Mouse (Mus musculus) midbrain, postnatal 0 days (tissue): ENCODE measurements around the gene Isg20l2. TPM values are rescaled to one million over a fixed set of nuclear protein-coding genes. Genes with fewer than 3 reads are reported as not detected.
A peak's percentile ranks its signal among the peaks of the same experiment; 100 is the strongest.

Experiments used
- ATAC-seq: fragments of 200-750 bp; cut with Nextera tagmentation; 2 replicates; pipeline ENCODE4 v1.8.0; 2017; ENCODE audit warnings: moderate number of reproducible peaks, mild to moderate bottlenecking, moderate TSS enrichment, moderate library complexity; ENCODE audit not compliant: low FRiP score
- DNase-seq: peaks from one replicate; pipeline ENCODE4 v3.0.0-alpha.2; 2015; ENCODE audit warnings: low spot score
- H3K27ac ChIP-seq: fragments of 300-500 bp; sonication (generic); 2 replicates; pipeline ENCODE4 v1.5.1; 2014; ENCODE audit warnings: low read depth, mild to moderate bottlenecking, low read length, mixed read lengths
- H3K27me3 ChIP-seq: fragments of 300-500 bp; sonication (generic); 2 replicates; pipeline ENCODE4 v1.6.1; 2014; ENCODE audit warnings: low read length, control low read depth, mixed read lengths; ENCODE audit not compliant: insufficient read depth
- H3K36me3 ChIP-seq: fragments of 300-500 bp; sonication (generic); 2 replicates; pipeline ENCODE4 v1.6.1; 2014; ENCODE audit warnings: low read length, control low read depth, mixed read lengths; ENCODE audit not compliant: insufficient read depth
- H3K4me1 ChIP-seq: fragments of 300-500 bp; sonication (generic); 2 replicates; pipeline ENCODE4 v1.6.1; 2014; ENCODE audit warnings: mild to moderate bottlenecking, control low read depth, antibody characterized with exemption, low read length, mixed read lengths; ENCODE audit not compliant: insufficient read depth
- H3K4me2 ChIP-seq: fragments of 300-500 bp; sonication (generic); 2 replicates; pipeline ENCODE4 v1.6.1; 2014; ENCODE audit warnings: low read depth, mild to moderate bottlenecking, low read length, mixed read lengths; ENCODE audit not compliant: poor library complexity, severe bottlenecking
- H3K4me3 ChIP-seq: fragments of 300-500 bp; sonication (generic); 2 replicates; pipeline ENCODE4 v1.5.1; 2014; ENCODE audit warnings: low read depth, mild to moderate bottlenecking, low read length, moderate library complexity
- H3K9ac ChIP-seq: fragments of 300-500 bp; sonication (generic); replicated peaks from 2 replicates; pipeline ENCODE4 v1.6.1; 2014; ENCODE audit warnings: mild to moderate bottlenecking, low read length, moderate library complexity, mixed read lengths; ENCODE audit not compliant: poor library complexity, severe bottlenecking
- H3K9me3 ChIP-seq: fragments of 300-500 bp; sonication (generic); 2 replicates; pipeline ENCODE4 v1.6.1; 2016; ENCODE audit warnings: low read length, control low read depth
- CTCF ChIP-seq: IDR thresholded peaks from 2 replicates; pipeline ENCODE4 v1.5.1; 2016; ENCODE audit warnings: antibody characterized with exemption, mild to moderate bottlenecking
- WGBS: fragments of 180-500 bp; shearing (Covaris S2); extraction: QIAGEN DNeasy Blood & Tissue Kit; methylation state at CpG from one replicate; pipeline ENCODE4 v1.1.7; 2014; 5-methylcytosine and 5-hydroxymethylcytosine counted together
- polyA plus RNA-seq: library from polyadenylated mRNA; unstranded; fragments of >200 nt; fragmentation: Nextera tagmentation; extraction: Ambion mirVana; gene quantifications from 2 replicates; pipeline ENCODE4 v1.2.1, GENCODE M21; 2015
- total RNA-seq: library from RNA; depleted of rRNA; stranded (reverse); fragments of >200 nt; gene quantifications from 2 replicates; pipeline ENCODE4 v1.2.3, GENCODE M21; 2014

Gene Isg20l2
- total and polyA plus RNA-seq, 2 experiments from 2014 or later, result 14.7 to 20.5 TPM

GRCm38 (mm10) chr3:87971489-87972202, 41.5 kb downstream of the Isg20l2 start:
- ATAC-seq (no peak; the same call in 1 of the 2 replicates), DNase-seq (no peak)
- Histone ChIP-seq H3K4me1 (0 out of 2 replicates have a peak, but pooled peaks cover 3% of the 10 kb centered on the region), H3K4me3 (peak overlapping the region; percentile 48), H3K9me3 (no peaks in the 10 kb centered on the region), H3K36me3 (peaks cover 4% of the 10 kb centered on the region; the same call in 1 of the 2 replicates), H3K9ac (peak overlapping the region; percentile 54), H3K4me2 (peak overlapping the region; percentile 92), H3K27ac (no peak overlapping the region), H3K27me3 (0 out of 2 replicates have a peak, but pooled peaks cover 11% of the 10 kb centered on the region)
- no peak for TF ChIP-seq CTCF
- under 1% methylated on average over 59 of the region's 60 CpGs for WGBS

- peak overlapping the region; percentile 48 for H3K4me3 ChIP-seq
- peaks cover 4% of the 10 kb centered on the region; the same call in 1 of the 2 replicates for H3K36me3 ChIP-seq
- DNase-seq (no peak), ATAC-seq (peak; percentile 48)
- TF ChIP-seq CTCF, result no peak
- peak overlapping the region; percentile 92 for H3K4me2 ChIP-seq
- no peaks in the 10 kb centered on the region for H3K9me3 ChIP-seq
- H3K27ac ChIP-seq, result no peak overlapping the region
- 11% methylated on average over 8 of the region's 8 CpGs for WGBS
- 0 out of 2 replicates have a peak, but pooled peaks cover 11% of the 10 kb centered on the region for H3K27me3 ChIP-seq
- H3K4me1 ChIP-seq, result 0 out of 2 replicates have a peak, but pooled peaks cover 3% of the 10 kb centered on the region
- H3K9ac ChIP-seq, result no peak overlapping the region; the same call in 1 of the 2 replicates
Observed at GRCm38 (mm10) chr3:87972203-87972664, 42.1 kb downstream of the Isg20l2 start.

DNA sequence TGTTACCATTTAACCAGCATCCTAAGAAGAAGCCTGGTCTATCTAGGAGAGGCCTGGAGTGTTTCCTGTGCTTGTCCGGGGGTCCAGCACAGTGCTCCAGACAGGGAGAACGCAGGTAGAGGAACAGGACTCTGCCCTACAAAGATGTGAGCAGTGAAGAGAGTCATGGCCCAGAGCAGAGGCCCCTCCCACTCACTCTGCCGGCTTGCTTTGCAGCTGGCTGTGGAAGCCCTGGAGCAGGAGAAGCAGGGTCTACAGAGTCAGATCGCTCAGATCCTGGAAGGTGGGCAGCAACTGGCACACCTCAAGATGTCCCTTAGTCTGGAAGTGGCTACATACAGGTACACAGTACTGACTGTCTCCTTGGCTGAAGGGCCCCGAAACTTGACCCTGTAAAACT, 42.7 kb downstream of the Isg20l2 start:
- peak overlapping the region; percentile 48 for H3K4me3 ChIP-seq
- TF ChIP-seq CTCF, result no peak
- H3K27me3 ChIP-seq, result 0 out of 2 replicates have a peak, but pooled peaks cover 11% of the 10 kb centered on the region
- H3K4me1 ChIP-seq, result 0 out of 2 replicates have a peak, but pooled peaks cover 3% of the 10 kb centered on the region
- H3K27ac ChIP-seq, result no peak overlapping the region
- WGBS, result 23% methylated on average over 5 of the region's 5 CpGs
- no peaks in the 10 kb centered on the region for H3K9me3 ChIP-seq
- DNase-seq, result no peak
- peaks cover 4% of the 10 kb centered on the region; the same call in 1 of the 2 replicates for H3K36me3 ChIP-seq
- ATAC-seq, result no peak
- peak overlapping the region; percentile 92 for H3K4me2 ChIP-seq
- no peak overlapping the region; the same call in 1 of the 2 replicates for H3K9ac ChIP-seq

- Histone ChIP-seq H3K27ac (peak overlapping the region; percentile 32; the same call in 1 of the 2 replicates), H3K9me3 (no peaks in the 10 kb centered on the region), H3K9ac (no peak overlapping the region), H3K27me3 (0 out of 2 replicates have a peak, but pooled peaks cover 11% of the 10 kb centered on the region), H3K4me2 (peak overlapping the region; percentile 92), H3K4me1 (0 out of 2 replicates have a peak, but pooled peaks cover 3% of the 10 kb centered on the region), H3K4me3 (peak overlapping the region; percentile 48; the same call in 1 of the 2 replicates), H3K36me3 (peaks cover 4% of the 10 kb centered on the region; the same call in 1 of the 2 replicates)
- no peak for ATAC-seq
- WGBS, result 24% methylated on average over 14 of the region's 14 CpGs
- DNase-seq, result no peak
- no peak for TF ChIP-seq CTCF
Observed at GRCm38 (mm10) chr3:87973593-87974380, 43.7 kb downstream of the Isg20l2 start.

DNA sequence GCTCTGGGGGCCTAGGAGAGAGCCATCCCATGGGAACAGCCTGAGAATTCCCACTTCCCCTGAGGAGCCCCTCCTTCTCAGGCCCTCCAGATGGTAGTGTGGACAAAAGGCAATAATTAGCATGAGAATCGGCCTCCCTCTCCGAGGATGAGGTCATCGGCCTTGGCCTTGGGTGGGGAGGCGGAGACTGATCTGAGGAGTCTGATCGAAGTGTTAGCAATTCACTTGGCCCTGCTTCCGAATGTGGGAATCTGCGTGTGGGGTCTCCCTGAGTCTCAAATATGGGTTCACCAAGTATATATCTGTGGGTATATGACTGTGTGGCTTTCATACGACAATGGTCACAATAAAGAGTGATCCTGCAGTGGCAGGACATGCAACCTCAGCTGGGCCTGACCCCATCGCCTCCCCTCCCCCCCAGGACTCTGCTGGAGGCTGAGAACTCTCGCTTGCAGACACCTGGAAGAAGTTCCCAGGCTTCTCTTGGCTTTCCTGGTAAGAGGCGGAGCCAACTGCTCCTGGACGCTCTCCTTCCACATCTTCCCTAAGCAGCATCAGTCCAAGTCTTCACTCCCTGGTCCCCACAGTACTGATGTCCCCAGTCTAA, 44.4 kb downstream of the Isg20l2 start:
- H3K36me3 ChIP-seq, result peaks cover 4% of the 10 kb centered on the region; the same call in 1 of the 2 replicates
- H3K4me2 ChIP-seq, result peak overlapping the region; percentile 92
- no peak for TF ChIP-seq CTCF
- peak; percentile 72 for DNase-seq
- 0 out of 2 replicates have a peak, but pooled peaks cover 3% of the 10 kb centered on the region for H3K4me1 ChIP-seq
- no peak overlapping the region for H3K27ac ChIP-seq
- ATAC-seq, result peak; percentile 45; the same call in 1 of the 2 replicates
- no peaks in the 10 kb centered on the region for H3K9me3 ChIP-seq
- H3K9ac ChIP-seq, result no peak overlapping the region
- 16% methylated on average over 12 of the region's 12 CpGs for WGBS
- H3K4me3 ChIP-seq, result no peak overlapping the region
- H3K27me3 ChIP-seq, result 0 out of 2 replicates have a peak, but pooled peaks cover 11% of the 10 kb centered on the region
